Mouse (Mus musculus) embryonic facial prominence, embryonic 14.5 days (tissue): ENCODE results near the gene Gch1. TPM values are rescaled to one million over a fixed set of nuclear protein-coding genes. Genes with fewer than 3 reads are reported as not detected.

ENCODE experiments used
- ATAC-seq: fragments of 200-750 bp; cut with Nextera tagmentation; 2 replicates; pipeline ENCODE4 v1.8.0; 2017; ENCODE audit warnings: low read depth, moderate number of reproducible peaks, moderate TSS enrichment
- DNase-seq: peaks from one replicate; pipeline ENCODE4 v3.0.0-alpha.2; 2015; ENCODE audit warnings: low spot score
- H3K27ac ChIP-seq: fragments of 300-500 bp; sonication (generic); replicated peaks from 2 replicates; pipeline ENCODE4 v1.5.1; 2014; ENCODE audit warnings: low read depth, mild to moderate bottlenecking, low read length, moderate library complexity
- H3K27me3 ChIP-seq: fragments of 300-500 bp; sonication (generic); replicated peaks from 2 replicates; pipeline ENCODE4 v1.6.1; 2014; ENCODE audit warnings: low read length; ENCODE audit not compliant: control insufficient read depth, insufficient read depth
- H3K36me3 ChIP-seq: fragments of 300-500 bp; sonication (generic); 2 replicates; pipeline ENCODE4 v1.6.1; 2014; ENCODE audit warnings: low read length, mixed read lengths; ENCODE audit not compliant: control insufficient read depth, insufficient read depth
- H3K4me1 ChIP-seq: fragments of 300-500 bp; sonication (generic); 2 replicates; pipeline ENCODE4 v1.6.1; 2014; ENCODE audit warnings: antibody characterized with exemption, low read length; ENCODE audit not compliant: control insufficient read depth, insufficient read depth
- H3K4me2 ChIP-seq: fragments of 300-500 bp; sonication (generic); 2 replicates; pipeline ENCODE4 v1.6.1; 2014; ENCODE audit warnings: low read depth, mild to moderate bottlenecking, low read length, moderate library complexity, mixed read lengths
- H3K4me3 ChIP-seq: fragments of 300-500 bp; sonication (generic); 2 replicates; pipeline ENCODE4 v1.5.1; 2014; ENCODE audit warnings: low read depth, mild to moderate bottlenecking, low read length
- H3K9ac ChIP-seq: fragments of 300-500 bp; sonication (generic); 2 replicates; pipeline ENCODE4 v1.6.1; 2014; ENCODE audit warnings: low read depth, mild to moderate bottlenecking, low read length, moderate library complexity, mixed read lengths
- H3K9me3 ChIP-seq: fragments of 300-500 bp; sonication (generic); 2 replicates; pipeline ENCODE4 v1.6.1; 2016; ENCODE audit warnings: low read length; ENCODE audit not compliant: control insufficient read depth
- WGBS: fragments of 180-500 bp; shearing (Covaris S2); extraction: QIAGEN DNeasy Blood & Tissue Kit; methylation state at CpG from one replicate; pipeline ENCODE4 v1.1.7; 2014; 5-methylcytosine and 5-hydroxymethylcytosine counted together
- polyA plus RNA-seq: library from polyadenylated mRNA; unstranded; fragments of >200 nt; fragmentation: Nextera tagmentation; extraction: Ambion mirVana; gene quantifications from 2 replicates; pipeline ENCODE4 v1.2.1, GENCODE M21; 2014

Gch1 gene
- polyA plus RNA-seq, 1 experiment from 2014 or later, result 2.3 TPM

DNA sequence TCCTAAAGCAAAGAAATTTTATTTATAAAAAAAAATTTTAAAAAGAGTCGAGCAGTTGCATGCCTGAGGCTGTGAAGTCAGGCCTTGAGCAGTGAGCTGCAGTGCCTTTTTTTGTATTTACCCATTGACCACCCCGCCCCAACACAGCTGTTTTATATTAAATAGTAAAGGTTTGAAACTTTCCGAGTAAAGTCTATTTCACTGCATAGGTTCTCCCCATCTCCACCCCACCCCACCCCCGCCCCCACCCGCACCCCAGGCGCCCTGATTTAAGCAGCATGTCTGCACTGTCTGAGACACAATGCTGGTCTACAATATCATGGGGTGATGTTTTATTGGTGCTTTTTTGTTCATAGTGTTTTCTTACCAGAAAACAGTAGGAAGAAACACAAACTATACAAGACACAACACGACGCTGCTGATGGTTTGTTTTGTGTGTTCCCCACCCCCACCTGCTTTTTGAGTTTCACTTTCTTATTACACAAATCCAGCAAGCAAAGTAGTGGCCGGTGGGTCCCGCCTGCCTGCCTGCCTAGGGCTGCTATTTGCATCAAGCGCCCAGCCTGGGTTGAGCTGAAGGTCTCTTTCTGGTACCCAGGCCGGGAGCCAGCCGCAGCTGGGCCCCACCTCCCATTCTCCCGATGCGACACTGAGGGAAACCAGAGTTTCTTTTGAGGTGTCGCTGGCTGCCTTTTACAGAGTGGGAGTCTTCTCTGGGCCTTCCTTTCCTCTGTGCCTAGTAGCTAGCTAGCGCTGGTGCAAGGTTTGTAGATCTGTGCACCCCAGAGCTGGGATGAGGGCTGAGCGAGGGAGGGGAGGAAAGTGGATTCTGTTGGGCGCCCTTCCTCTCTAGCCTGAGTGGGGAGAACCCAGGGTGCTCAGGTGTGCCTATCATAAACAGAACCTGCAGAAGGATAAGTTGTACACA lies 84.7 kb downstream of the Gch1 start:
- peaks cover 12% of the 10 kb centered on the region for H3K4me1 ChIP-seq
- H3K27ac ChIP-seq, result peak overlapping the region; percentile 61
- 0 out of 2 replicates have a peak, but pooled peaks cover 4% of the 10 kb centered on the region for H3K36me3 ChIP-seq
- no peaks in the 10 kb centered on the region for H3K27me3 ChIP-seq
- no peak overlapping the region for H3K4me3 ChIP-seq
- DNase-seq, result peak; percentile 54
- H3K4me2 ChIP-seq, result peak overlapping the region; percentile 36
- ATAC-seq, result peak; percentile 56; the same call in 1 of the 2 replicates
- H3K9me3 ChIP-seq, result no peaks in the 10 kb centered on the region
- 26% methylated on average over 19 of the region's 19 CpGs for WGBS
- peak overlapping the region; percentile 27; the same call in 1 of the 2 replicates for H3K9ac ChIP-seq

Other genes starting within 250 kb of the Gch1 start
- gene Wdhd1, start 87.4 kb upstream of the Gch1 start, polyA plus RNA-seq, result 22.0 and 26.7 TPM in 2 replicates
- 4.2 and 4.7 TPM in 2 replicates for gene Socs4, start 87.5 kb upstream of the Gch1 start, polyA plus RNA-seq
- gene Mapk1ip1l, start 108.9 kb upstream of the Gch1 start, polyA plus RNA-seq, result 75.6 and 78.8 TPM in 2 replicates
- 50.0 and 81.7 TPM in 2 replicates for gene Lgals3, start 178.3 kb upstream of the Gch1 start, polyA plus RNA-seq
- gene Dlgap5, start 229.0 kb upstream of the Gch1 start, polyA plus RNA-seq, result 25.5 and 35.1 TPM in 2 replicates